Mouse (Mus musculus) cortical plate, adult 2 months (tissue): ENCODE results near the gene Slc23a2.

Experiments
- CTCF ChIP-seq: fragments of 200-500 bp; IDR thresholded peaks from 2 replicates; pipeline ENCODE4 v1.5.1; 2011; ENCODE audit warnings: mild to moderate bottlenecking, control low read depth, low read length; ENCODE audit not compliant: insufficient read depth; ENCODE audit errors: extremely low read depth
- POLR2A ChIP-seq: fragments of 200-500 bp; IDR thresholded peaks from 2 replicates; pipeline ENCODE4 v1.6.1; 2011; ENCODE audit warnings: mild to moderate bottlenecking, low read length, control low read depth; ENCODE audit not compliant: insufficient read depth; ENCODE audit errors: extremely low read depth

DNA sequence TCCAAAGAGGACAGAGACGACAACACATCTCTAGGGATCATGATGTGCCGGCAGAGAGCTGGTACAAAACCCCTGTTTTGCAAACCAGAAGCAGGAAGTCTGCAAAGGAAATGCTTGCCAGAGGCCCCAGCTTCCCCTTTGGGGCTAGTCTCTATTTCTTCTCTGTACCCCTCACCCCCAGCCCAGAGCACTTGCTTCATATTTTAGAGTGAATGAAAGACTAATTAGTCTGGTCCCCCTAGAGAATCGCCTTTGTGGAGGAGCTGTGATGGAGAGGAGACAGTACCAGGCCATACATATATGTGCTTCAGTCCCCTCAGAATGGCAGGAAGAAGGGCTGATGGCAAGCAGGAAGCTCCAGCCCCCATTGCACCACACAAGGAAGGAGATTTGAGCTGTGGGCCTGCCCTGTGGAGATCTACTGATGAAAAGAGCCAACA, 125.5 kb downstream of the Slc23a2 start:
- no peak for TF ChIP-seq CTCF
- no peak for TF ChIP-seq POLR2A
